Mouse (Mus musculus) lung, postnatal 10 days (tissue): ENCODE data around the gene Tnfrsf1a.

Source experiments
- DNase-seq: peaks from one replicate; pipeline ENCODE4 v3.0.0; 2021

Gene Tnfrsf1a

DNA sequence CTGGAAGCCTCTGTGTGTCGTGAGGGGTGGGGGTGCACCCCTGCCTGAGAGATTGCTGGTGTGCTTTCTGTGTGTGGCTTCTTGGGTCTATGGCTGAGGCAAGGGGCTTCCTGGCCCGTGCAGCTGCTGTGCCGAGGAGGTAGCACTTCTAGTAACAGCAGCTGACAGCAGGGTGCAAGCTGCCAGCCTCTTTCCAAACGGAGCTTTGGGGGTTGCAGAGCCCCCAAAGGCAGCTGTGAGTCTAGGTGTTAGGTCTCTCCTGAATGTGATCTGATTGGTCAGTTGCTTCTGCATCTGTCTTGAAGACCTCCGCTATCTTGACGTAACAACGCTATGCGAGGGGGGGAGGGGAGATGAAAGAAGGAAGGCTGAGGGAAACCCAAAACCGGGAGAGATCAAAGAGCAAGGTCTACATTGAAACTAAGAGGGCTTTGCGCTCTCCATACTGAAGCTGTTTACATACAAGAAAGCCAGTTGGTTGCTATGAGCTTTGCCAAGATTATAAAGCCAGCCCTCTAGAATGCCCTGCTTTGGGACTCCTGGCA is 6.1 kb downstream of the Tnfrsf1a start:
- DNase-seq: no peak

DNA sequence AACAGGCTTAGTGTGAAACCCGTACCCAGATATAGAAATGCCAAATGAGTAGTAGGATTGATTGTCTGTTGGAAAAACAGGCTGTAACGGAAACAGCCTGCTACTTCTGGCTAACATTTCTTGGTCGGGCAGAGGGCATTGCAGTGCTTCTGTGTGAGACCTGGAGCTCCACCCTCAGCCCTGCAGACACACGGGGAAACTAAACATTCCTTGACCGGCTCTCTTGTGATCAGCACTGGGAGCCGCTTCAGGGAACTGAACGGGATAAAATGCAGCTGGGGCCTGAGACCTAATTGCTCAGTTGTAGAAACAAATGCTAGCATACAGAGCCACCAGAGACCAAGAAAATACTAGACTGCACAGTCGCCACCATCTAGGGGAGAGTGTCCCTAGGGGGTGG is 7.1 kb downstream of the Tnfrsf1a start:
- DNase-seq: no peak

DNA sequence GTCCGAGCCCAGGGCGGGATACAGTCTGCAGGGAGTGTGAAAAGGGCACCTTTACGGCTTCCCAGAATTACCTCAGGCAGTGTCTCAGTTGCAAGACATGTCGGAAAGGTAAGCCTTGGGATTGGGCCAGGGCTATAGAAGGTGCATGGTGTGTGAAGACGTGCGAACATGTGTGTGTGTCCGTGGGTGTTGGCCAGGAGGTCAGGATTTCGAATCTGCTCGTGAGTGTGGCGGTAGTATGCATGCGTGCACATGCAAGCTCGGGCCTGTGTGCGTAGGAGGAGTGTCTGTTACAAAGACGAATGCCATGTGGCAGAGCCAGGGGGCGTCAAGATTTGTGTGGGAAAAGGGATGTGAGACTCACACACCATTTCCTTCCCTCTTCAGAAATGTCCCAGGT is 8.2 kb downstream of the Tnfrsf1a start:
- no peak for DNase-seq

DNA sequence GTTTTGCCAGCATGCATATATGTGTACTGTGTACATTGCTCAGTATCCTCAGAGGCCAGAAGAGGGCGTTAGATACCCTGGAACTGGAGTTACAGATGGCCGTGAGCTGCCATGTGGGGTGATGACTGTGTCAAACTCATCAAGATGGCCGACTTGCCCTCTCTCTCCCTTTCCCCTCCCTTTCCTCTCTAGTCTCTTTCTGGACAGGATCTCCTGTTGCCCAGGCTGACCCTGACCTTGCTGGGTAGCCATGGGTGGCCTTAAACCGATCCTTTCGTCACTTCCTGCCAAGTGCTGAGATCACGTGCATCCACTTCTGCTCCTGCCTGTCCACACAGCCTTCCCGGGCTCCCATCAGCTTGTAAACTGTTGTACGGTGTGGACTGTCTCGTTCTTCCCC is 10.8 kb downstream of the Tnfrsf1a start:
- no peak for DNase-seq

DNA sequence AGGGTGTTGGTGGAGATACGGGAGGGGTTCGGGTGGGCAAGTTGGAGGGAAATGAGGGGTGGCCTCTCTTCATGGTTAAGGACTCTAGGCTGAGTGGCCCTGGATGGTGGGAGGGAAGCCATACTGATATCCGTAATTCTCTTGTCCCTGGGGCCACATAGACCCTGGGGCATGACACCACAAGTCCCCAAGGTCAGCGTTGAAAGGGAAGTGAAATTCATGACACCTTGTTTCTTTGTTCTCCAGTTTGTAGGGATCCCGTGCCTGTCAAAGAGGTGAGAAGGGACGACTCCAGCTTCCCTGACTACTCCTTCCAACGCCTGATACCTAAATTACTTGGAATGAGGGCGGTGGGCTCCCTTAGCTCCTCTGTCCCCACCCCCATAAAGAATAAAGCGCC is 11.7 kb downstream of the Tnfrsf1a start:
- DNase-seq: no peak

DNA sequence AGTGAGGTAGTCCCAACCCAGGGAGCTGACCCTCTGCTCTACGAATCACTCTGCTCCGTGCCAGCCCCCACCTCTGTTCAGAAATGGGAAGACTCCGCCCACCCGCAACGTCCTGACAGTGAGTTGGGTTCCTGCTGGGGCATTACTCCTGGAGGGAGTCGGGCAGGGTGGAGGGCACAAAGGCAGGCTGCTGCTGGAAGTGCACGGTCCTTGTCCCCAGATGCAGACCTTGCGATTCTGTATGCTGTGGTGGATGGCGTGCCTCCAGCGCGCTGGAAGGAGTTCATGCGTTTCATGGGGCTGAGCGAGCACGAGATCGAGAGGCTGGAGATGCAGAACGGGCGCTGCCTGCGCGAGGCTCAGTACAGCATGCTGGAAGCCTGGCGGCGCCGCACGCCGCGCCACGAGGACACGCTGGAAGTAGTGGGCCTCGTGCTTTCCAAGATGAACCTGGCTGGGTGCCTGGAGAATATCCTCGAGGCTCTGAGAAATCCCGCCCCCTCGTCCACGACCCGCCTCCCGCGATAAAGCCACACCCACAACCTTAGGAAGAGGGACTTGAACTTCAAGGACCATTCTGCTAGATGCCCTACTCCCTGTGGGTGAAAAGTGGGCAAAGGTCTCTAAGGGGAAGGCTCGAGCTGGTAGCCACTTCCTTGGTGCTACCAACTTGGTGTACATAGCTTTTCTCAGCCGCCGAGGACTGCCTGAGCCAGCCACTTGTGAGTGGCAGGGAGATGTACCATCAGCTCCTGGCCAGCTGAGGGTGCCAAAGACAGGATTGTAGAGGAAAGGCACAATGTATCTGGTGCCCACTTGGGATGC is 12.5 kb downstream of the Tnfrsf1a start:
- peak; percentile 75 for DNase-seq

DNA sequence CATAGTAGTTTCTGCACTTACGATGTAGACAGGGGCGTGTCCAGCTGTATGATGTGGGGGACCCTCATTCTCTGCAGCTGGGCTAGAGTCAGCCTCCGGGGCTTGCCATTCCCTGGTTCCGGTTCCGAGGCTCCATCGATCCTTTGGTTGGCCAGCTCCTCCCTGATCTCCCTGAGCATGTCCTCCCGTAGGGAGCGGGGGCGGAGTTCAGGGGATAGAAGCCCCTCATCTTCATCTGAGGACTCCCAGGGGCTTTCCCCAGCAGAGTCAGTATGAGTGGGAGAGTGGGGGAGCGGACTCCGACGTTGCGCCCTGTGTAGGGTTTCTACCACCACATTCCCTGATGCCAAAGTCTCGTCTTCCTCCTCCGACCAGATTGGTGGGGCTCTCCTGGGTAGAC is 13.9 kb downstream of the Tnfrsf1a start:
- DNase-seq: no peak

DNA sequence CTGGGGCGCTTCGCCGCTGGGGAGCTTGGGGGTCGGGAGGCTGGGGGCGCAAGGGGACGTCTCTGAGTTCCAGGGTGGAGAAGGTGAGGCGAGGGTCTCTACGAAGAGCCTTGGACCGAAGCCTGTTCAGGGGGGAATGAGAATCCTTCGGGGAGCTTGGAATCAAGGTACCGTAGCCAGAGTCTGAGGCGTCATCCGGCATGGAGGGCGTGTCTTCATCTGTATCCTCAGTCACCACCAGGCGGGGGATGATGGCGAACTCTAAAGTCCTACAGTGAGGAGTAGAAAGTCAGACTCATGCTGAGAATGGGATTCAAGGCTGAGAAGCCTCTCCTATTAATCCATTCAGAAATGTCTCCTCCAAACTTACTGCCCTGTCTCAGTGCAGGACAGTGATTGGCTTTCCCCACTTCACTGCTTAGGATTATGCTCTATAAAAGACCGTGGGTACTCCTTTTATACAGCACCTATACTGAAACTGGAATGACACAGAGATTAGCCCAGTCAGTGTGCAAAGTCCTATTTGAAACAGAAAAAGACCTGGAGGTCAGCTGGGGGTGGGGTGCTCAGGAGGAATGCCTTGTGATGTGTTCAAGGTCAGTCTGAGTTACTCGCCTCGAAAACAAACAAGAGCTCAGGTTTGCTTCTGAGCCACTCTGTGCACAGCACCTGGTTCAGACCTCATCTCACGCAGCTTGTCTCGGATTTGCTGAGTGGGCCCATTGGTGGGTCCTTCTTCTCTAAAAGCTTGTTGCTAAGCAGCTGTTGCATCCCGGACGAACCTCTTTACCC is 14.5 kb downstream of the Tnfrsf1a start:
- DNase-seq: no peak

DNA sequence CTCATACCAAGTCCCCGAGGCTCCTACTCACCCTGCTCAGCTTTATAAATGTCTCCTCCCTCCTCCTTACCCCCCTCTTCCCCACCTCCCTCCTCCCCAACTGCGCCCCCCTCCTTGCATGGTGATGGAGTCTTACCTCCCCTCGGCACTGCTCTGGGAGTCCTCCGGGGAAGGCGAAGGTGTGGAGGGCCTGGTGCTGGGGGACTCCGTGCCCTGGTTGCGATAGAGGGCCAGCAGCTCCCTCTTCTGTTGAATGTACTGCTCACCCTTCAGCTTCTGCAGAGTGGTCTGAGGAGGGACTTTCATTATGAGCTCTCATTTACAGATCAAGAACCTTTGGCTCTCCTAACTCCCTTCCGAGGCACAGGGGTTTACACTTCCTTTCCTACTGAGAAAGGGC is 15.3 kb downstream of the Tnfrsf1a start:
- DNase-seq: peak; percentile 68

DNA sequence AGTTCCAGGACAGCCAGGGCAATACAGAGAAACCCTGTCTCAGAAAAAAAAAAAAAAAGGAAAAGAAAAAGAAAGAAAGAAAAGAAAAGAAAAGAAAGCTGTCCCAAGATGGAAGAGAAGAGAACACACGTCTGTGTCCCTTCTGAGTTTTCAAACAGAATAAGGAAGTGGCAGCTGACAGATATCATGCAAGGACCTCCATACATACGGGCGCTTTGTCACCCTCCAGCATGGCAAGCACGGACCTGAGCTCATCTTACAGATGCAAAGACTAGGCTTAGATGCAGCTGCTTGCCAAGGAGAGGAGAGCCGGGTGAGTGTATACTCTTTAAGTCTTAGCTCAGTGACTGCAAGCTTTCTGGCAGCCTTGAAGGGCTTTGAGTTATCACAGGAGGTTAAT is 16.4 kb downstream of the Tnfrsf1a start:
- no peak for DNase-seq

DNA sequence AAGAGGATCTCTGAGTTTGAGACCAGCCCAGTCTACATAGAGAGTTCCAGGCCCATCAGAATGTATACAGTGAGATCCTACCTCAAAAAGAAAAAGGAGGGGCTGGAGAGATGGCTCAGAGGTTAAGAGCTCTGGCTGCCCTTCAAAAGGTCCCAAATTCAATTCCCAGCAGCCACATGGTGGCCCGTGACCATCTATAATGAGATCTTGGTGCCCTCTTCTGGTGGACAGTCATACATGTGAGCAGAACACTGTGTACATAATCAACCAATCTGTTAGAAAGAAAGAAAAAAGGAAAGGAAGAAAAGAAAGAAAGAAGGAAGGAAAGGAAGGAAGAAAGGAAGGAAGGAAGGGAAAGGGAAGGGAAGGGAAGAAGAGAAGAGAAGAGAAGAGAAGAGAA is 17.0 kb downstream of the Tnfrsf1a start:
- DNase-seq: no peak

DNA sequence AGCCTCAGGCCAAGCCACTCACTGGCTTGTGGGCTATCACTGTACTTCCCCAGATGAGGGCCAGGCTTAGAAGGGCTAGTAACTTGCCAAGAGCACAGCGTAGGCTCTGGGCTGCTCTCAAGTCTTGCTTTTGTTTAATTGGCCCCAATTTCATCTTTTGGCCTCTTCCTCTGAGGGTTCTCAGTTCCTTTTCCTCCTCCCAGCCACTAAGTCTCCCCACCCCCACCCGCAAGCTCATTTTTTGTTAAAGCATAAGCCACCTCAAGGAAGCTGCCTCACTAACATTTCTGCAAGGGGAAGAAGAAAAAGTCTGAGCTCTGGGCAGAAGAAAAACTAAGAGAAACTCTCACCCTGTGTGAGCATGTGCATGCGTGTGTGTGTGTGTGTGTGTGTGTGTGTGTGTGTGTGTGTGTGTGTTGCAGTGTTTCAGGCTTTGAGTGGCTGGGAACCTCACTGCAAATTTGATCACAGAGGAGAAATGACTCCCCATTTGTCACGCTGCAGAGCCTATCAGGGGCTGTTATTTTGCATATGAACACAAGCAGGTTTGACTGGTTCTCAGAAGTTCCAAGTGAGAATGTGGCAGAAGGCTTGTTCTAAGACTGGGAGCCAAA is 18.7 kb downstream of the Tnfrsf1a start:
- DNase-seq: peak; percentile 47

DNA sequence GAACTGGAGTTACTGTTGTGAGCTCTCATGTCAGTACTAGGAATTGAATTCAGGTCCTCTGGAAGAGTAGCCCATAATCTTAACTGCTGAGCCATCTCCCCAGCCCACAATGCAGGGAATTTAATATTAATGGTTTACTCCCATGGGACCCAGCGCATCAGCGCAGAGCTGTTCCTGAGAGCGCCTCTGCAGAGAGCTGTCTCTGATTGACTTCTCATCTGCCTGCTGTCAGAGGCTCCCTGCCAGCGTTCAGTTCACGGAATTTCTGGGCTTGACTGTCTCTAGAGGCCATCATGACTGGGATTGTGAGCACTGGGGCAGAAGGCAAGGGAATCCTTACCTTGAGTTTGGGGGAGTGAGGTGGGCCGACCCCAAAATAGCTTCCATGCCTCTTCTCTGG is 27.9 kb downstream of the Tnfrsf1a start:
- no peak for DNase-seq

DNA sequence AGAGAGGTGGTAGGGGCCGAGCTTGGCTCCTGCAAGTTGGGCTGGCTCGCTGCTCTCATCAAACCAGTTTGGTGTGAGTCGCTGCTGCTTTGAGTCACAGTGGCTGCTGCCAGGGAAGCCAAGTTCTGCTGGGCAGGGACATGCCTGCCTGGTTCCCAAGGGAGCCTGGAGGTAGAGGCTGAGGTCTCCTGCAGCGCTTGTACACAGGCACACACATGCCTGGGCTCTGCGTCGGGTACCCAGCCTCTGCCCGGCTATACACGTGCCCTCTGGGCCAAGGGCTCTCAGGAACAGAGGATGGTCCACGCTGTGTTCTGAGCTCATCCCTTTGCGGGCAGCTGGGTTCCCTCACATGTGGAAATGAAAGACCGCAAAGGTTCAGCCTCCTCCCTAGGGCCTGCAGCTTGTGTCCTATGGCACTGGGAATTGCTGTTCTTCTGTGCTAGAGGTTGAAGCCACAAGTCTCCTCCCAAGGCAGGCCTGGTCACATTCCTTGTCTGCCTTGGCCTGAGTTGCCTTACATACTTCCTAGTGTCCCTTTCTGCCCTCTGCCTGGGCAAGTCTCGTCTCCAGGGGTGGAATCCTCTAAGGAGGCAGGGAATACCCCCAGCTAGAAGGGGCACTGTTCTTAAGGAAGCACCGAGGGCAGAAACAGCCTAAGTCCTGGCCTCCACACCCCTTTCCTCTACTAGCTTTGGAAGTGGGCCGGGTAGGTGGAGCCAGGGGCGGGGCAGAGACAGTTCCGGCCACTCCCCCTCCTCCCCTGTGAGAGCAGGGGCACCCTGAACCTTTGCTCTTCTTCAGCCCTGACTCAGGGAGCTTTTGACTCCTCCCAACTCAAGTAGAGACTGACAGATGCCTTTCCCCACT is 28.7 kb downstream of the Tnfrsf1a start:
- DNase-seq: peak; percentile 89

DNA sequence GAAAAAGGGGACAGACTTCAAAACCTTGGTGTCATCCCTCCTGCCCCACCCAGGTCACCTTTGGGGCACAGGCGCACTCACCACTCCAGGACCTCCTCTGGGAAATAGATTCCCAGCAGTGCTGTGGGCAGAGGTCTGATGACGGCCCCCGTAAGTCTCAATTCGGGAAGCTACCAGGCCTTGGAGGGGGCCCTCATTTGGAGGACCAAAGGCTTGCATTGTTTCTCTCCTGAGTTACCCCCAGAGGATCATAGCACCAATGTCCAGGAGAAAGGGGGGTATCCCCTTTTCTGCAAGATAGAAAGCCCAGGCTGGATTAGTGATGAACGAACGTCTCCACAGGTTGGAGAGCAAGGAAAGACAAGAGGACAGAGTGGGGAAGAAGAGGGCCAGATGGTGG is 29.5 kb downstream of the Tnfrsf1a start:
- no peak for DNase-seq

DNA sequence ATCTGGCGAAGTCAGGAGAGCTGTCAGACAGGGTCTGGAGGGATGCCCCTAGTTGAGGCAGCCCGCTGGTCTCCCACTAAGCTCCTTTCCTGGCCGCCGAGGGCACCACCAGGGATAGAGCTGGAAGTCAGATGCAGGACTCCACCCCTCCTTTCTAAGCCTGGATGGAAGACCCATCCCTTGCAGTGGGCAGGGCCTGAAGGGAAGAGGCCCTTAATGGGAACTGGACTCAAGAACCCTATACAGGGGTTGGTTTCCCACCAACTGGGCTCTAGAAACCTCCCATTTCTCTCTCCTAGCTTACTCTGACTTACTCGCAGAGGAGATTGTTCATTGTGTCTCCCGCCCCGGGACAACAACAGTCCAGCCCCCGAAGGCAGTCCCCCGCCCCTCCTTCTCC is 30.6 kb downstream of the Tnfrsf1a start:
- DNase-seq: no peak

DNA sequence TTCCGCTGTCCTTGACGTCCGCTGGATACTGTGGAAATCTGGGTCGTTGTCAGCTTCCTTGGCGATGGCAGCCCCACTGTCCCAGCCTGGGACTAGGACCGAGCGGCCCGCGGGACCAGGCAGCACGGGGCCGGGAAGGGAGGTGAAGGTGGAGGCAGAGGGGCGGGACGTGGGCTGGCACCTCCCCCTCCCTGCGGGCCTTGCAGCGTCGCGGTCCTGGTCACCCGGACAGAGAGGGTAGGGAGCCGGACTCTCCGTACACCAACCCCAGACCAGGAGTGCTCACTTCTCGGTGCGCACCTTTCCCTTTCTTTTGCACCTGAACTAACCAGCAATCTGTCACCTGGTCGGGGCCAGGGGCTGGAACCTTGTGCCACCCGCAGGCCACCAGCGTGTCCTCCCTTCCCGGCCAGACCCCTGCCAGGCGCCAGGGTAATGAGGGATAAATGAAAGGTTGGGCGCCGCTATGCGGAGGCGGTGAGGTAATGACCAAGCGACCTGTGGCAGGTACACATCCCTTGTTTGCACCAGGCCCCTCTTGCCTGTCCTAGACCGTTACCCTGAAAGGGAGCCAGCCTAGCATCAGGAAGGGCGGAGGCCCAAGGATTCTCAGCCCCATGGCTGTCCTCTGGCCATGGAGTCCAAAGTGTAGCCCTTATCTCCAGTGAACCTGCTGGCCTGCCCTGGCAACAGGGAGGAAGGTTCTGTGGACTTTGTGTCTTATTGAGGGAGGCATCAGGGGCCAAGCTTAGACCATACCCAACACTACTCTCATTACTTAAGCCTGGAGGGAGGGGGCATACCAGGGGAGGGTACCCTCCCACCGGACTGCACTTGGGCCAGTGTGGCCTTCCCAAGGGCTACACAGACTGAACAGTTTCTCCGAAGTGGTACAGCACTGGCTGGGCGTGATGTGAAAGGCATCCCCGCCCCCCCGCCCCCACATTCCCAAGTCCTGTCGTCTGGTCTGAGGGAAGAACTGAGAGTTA is 31.5 kb downstream of the Tnfrsf1a start, which contains the start of gene Plekhg6:
Gene Plekhg6 (minus strand): TSS at position 422 of the 989 bp plus-strand sequence.
- peak; percentile 62 for DNase-seq

DNA sequence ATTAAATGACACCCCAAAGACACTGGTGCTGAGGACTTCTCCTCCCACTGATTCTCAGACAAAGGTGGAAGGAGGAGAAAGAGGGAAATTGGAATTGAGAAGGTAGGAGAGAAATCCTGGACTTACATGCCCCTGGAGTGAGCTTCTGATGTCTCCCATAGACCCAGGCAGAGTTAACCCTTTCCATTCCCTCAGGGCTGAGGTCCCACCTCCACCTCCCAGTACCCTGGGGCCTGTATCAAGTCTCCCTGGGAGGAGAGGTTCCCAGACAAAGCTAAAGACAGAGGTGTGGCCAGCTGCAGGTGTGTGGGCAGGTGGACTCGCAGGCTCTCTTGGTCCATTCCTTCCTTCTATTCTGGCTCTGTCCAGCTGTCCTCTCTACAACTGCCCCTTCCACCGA is 32.9 kb downstream of the Tnfrsf1a start:
- no peak for DNase-seq

DNA sequence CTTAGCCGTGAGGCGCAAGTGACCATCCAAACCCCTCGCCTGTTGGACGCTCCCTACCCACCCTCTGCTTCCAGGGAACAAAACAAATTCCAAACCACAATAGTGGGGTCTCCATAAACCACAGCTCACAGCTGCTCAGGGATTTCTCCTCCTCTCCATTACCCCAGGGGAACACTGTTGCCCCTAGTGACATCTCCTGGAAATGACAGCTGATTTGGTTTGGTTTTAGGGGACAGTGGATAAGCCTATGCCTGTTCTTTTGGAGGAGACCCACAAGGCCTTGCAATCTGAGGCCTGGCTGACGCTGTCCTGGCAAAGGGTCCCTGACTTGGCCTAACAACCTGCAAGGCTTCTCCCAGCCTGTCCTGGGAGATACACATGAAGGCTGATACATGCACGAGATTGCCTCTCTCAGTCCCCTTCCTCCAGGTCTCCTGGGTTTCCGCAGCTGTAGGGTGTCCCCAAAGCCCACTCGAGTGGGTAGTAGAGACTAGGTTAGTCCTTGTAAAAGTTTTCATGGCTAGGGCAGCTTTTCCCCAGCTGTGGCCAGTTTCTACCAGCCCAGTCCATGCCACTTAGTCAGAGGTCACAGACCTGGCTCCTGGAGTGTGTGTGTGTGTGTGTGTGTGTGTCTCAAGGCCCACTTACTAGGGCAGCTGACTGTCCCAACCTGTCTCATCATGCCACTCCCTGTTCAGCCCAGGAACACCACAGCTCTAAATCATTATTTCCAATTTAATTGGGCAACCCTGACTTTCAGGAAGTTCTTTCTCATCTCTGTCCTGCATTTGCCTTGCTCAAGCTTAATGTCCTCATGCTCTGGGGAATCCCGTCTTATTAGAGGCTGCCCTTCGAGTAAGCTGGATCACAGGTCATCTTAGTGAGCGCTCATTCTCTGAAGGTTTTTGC is 36.2 kb downstream of the Tnfrsf1a start:
- DNase-seq: peak; percentile 63

DNA sequence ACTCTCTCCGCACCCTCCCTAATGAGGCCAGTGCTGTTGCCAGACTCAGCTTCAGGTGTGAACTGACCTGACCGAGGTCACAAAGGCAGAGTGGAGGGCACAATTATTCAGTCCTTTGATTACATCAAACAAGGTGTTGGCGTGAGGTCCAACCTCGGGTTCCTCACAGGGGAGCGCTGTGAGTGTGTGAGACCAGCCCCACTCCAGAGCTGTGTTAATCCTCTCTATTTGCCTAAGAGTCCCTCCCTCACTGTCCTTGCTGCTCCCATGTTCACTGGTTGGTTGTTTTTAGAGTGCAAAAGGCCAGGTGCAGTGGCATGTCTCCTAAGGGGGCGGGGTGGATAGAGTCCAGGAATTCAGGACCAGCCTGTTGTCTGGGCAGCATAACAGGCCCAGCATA is 36.9 kb downstream of the Tnfrsf1a start:
- no peak for DNase-seq
